Mouse (Mus musculus): ENCODE results near the gene Cacna1a.

GRCm38 (mm10) chr8:84557936-84558335, 169.7 kb downstream of the Cacna1a start:
- TF ChIP-seq CTCF (IDR thresholded peaks at IDR 0.05; ENCODE audit: control insufficient read depth, insufficient read depth, low read length) (no peak), POLR2A (IDR thresholded peaks at IDR 0.05; ENCODE audit: borderline replicate concordance, control insufficient read depth, low read depth, low read length) (no peak)
